Mouse (Mus musculus): ENCODE measurements around the gene Nodal.

Gene Nodal

DNA sequence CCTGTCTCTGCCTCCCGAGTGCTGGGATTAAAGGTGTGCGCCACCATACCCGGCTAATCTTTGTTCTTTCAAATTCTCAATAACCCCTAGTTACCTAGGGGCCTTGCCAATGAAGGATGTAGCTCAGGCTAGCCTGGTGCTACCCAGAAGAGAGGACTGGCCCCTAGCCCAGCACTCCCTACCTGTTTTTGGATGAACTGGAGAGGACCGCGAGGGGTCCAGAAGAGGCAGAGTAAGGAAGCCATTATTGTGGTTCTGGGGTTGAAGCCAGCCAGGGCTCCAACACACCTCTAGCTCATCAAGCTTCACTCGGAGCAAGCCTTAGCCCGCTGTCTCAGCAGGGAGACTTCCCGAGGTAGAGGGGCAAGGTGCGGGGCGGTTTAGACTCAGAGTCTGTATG lies at the start of gene Nodal:
Gene Nodal, plus strand, starts transcription at position 301 of the 400 bp plus-strand sequence.
- no peak for DNase-seq (ENCODE audit: low spot score)

DNA sequence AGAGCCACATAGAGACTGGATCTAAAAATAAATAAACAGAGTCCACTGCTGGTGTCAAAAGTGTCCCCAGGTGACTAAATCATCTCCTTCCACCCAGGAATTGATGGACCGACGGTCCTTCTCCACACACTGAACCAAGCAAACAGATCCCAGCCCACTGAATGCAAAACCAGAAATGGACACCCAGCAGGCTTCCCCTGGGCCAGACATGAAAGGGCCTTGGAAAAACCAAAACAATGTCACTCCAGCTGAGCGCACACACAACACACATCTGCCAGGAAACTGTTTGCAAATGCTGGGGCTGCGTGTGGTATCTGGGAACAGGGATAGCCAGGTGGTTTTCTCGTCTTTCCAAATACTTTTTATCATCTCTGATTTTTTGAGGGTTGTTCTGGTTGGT lies 48.0 kb upstream of the Nodal start:
- DNase-seq (ENCODE audit: low spot score), result no peak

DNA sequence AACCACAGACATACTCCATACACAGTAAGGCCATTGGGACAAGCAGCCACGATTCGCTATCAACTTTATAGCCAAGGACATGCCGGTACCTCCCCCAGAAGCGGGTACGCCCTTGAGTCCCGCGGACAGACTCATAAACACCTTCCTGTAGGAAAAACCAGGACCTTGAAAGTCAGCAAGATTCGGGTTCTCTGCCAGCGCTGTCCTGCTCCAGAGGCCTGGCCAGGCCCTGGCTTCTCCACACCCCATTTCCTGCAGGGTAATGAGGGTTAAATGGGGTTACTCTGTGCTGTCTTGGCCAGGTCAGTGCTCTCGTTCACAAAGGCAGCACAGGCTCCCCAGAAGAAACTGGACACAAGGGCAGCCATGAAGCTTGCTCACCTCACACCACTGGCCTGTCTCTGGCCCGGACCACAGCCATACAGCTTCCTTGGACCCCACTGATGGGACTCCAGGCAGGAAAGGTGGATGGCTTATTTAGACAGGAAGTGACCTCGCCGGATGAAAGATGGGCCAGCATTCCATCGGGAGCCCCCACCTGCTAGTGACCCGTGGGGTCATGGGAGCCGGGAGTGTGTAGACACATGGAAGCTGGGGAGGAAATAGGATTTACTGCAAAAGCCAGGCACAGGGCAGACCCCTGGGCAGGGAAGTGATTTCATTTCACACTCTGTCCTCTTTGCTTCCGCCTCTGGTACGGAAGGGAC lies 47.3 kb upstream of the Nodal start:
- peak; percentile 65 for DNase-seq (ENCODE audit: low spot score)

DNA sequence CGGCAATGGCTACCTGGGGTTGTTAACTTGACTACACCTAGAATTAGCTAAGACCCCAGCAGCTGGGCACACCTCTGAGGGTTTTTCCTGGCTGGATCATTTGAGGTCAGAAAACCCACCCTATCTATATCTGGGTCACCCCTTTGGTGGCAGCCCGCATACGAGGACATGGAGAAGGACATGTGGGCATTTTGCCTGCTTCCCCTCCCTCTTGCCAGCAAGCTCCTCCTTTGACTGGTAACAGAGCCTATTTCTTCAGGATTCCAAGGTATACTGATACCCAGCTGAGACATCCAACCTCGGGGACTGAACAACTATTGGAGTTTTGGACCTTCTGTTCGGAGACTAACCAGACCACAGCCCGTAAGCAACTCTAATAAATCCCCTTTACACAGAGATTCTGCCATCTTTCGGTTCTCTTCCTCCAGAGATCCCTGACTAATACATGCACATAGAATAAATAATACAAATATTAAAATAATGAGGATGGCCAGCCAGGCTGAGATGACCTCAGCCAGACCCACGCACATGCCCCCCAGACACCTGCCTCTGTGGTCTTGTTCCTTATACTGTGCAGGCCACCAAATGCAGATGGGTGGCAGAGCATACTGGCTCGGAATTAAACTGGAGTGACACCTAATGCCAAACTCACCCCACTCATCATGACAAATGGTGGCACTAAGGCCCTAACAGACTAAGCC lies 45.7 kb upstream of the Nodal start:
- no peak for DNase-seq (ENCODE audit: low spot score)

DNA sequence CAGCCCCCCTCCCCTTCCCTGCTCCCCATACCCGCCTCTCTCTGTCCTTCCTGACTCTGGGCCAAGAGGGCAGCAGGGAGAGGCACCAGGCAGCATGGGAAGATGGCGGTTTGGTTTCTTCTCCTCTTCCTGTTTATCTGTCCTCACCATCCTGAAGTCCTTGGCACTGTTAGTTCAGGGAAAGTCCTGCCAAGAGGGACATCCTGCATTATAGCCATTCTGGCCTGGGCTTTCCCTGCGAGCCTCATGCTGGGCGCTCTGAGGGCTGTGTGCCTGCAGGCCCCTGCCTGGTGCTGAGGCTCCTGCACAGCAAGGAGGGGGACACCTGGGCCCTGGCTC lies 45.2 kb upstream of the Nodal start:
- DNase-seq (ENCODE audit: low spot score), result no peak

DNA sequence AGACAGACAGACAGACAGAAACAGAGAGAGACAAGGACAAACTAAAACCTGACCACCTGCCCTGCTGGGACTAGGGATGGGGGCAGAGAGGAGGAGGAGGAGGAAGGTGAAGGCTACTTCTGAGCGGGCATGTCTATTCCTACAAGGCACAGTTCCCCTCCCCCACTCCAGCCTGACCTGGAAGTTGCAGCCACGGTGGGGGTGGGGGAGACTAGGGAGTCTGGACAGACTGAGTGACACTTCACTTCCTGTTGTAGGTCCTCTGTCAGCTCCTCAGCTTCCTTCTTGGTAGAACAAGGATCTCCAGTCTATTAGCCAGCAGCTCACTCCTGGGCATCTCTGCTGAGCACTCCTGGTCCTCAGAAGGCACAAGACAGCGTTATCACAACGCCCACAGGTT lies 43.7 kb upstream of the Nodal start:
- peak; percentile 68 for DNase-seq (ENCODE audit: low spot score)

DNA sequence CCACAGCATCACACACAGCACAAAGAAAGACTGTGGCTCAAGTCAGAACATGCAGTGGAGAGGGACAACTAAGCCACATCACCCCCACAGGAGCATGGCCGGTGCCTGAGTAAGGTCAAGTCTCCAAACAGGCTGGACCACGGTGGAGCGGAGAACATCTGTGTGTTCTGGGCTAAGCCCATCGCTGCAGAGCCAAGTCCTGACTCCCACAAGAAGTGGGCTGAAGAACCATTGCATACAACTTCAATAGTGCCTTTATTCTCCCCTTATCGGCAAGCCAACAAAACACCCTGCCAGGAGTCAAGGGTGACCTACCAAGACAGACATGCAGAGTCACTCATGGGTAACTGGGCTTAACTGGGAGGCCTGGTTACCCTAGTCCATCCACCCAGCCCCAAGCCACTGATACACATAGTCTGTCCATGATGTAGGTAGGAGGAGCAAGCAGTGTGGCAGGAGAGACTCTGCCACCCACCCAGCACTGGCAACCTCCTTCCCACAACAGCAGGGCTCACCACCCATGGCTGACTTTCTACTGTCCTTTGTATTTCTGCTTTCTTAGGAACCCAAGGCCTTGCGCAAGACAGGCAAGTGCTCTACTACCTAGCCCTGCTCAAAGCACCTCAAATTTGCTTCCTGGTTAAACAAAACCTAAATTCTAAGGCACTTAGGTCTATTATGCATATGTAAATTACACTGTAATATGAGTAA lies 42.8 kb upstream of the Nodal start:
- peak; percentile 53 for DNase-seq (ENCODE audit: low spot score)

DNA sequence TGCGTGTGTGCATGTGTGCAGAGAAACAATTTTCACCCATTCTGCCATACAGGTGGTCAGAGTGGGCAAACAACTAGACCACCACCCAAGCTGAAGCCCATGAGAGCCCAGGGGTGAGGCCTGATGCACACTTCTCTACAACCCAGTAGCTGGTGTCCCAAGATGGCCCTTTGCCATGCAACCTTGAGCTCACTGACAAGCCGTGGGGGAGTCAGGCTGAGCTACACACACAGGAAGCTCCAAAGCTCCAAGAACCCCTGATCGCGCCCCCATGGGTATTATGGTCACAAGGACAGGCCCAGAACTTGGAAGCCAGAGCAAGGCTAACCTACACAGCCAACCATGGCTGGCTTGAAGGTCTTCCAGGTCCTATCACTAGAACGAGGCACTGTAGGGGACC lies 39.7 kb upstream of the Nodal start:
- DNase-seq (ENCODE audit: low spot score), result peak; percentile 75

DNA sequence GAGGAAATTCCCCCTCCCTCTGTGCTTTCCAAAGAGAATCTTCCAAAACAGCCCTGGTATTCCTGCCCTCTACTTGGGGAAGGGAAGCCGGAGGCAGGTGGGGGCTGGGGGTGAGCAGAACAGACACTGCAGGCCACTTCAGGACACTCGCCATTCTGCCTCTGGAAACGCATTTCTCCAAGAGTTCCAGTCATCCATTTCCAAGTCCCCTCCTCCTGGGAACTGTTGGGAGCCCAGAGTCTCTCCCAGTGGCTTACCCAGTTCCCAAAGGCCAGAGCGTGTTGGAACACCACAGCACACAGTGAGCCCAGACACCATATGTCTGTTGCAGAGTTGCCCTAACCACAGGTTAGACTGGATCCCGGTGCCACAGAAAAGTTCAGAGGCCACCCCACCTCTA lies 39.1 kb upstream of the Nodal start:
- DNase-seq (ENCODE audit: low spot score), result no peak

DNA sequence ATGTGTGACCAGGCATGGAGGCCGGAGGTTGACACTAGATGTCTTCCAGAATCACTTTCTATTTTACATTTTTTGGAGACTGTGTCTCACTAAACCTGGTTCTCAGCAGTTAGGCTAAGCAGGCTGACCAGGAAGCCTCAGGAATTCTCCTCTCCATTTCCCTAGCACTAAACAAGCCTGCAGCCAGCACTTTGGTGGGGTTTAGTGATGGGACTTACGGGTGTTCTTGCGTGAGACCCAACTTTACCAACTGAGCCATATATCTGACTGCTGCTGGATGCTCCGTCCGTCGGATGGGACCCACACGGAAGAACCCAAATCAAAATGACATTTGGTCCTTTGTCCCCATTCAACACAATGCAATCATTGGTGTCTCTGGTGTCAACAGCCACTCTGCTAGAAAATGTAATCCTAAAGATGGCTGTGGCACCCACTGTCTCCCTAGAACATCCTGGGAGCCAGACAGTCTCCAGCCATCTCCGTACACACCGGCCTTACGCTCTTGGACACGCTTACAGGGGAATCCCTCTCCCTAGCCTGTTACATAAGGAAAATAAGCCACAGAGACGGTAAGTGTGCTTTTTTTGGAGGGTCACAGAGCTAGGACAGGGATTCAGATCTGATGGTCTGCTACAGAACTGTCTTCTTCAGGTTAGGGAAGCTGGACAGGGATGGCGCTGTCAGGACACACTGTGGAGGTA lies 38.3 kb upstream of the Nodal start:
- no peak for DNase-seq (ENCODE audit: low spot score)

DNA sequence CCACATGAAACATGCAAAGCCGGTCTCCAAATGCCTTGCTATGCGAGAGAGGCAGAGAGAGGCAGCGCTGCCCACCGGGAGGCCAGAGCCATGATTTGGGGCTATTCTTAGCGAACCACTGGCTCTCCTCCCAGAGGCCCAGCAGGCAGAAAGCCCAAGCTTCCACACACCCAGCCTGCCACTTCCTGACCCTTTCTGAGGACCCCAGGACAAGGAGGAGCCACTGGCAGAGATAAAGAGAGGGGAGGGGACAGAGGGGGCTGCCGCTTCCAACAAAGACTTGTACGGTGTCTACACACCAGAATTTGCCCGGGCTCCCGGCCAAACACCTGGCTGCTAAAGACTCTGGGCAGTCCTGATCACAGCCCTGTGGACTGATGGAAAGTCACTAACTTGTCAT lies 37.6 kb upstream of the Nodal start:
- DNase-seq (ENCODE audit: low spot score), result peak; percentile 62

DNA sequence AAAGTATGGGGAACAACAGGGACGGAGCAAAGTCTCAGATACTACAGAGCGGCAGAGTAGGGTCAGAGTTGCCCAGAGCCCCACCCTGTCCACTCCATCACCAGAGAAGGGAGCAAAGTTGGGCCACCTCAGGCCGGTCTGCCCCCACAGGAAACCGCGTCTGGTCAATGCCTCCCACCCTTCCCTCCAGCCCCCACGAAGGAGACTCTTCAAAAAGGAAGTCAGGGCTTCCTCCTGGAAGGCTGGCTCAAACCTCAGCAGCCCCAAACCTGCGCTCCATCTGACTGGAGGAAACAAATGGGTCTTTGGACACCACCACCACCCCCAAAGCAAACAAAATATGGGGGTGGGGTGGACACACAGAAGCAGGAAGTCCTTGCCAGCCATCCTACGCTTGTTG lies 35.9 kb upstream of the Nodal start:
- peak; percentile 43 for DNase-seq (ENCODE audit: low spot score)

DNA sequence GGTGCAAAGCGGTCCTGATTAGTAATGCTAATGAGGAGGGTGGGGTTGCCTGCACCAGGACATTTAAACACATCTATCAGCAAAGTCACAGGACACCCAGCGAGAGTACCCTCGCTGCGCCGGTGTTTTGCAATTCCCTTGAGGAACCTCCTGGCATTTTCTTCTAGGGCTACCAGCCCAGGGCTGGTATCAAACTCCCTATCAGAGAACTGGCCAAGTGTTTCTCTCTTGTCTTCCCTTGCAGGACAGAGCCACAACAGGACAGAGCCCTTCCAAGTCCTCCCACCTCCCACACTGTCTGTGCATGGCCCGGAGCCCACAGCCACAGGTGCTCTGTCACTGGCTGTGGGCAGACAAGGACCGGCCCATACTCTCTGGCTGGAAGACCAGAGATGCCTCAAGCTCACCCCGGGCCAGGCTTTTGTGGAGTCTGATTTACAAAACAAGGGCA lies 35.5 kb upstream of the Nodal start:
- DNase-seq (ENCODE audit: low spot score), result peak; percentile 67

DNA sequence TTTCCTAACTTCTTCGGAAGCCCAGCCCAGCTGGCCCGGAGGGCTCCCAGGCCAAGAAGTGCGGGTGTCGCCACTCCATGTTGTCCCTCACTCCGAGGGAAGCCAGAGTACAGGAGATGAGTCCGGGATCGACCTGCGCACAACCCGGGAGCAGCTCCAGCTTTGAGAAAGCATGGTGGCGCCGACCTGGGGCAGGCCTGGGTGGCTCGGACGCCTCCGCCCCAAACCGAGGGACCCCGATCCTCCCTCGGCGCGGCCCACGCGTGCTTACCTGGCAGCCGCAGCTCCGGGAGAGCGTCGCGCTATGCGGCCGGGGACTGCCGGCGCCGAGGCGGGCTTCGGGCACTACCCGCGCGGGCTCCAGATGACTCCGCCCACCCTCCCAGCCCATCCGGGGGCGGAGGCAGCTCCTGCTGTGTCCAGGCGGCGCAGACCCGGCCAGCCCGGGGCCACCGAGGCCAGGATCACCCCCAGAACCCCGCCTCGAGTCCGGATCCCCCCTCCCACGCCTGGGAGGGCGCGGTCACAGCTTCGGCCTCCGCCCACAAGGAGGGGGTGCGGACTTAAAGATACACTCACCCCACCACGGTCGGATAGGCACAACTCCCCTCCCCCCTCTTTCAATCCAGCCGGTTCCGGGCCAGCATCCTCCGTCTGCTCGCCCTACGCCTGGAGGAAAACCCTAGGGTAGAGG lies 34.6 kb upstream of the Nodal start, which contains the start of gene Pald1:
Gene Pald1, minus strand, starts transcription at position 510 of the 694 bp plus-strand sequence.
- DNase-seq (ENCODE audit: low spot score), result peak; percentile 85

DNA sequence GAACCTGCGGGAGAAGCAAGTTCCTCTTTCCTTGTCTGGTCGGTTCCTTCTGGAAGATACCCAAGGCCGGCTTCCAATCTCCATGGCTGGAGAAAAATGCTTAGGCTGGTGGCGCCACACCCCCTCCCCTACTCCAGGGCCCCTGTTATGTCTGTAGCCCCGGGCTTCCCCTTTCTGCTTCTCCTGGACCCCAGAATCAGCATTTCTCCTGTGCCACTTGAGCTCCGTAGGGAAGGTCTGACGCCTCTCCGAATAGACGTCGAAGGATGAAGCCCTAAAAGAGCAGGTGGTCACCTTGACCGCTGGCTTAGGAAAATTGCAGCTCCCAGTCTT lies 34.1 kb upstream of the Nodal start:
- no peak for DNase-seq (ENCODE audit: low spot score)

DNA sequence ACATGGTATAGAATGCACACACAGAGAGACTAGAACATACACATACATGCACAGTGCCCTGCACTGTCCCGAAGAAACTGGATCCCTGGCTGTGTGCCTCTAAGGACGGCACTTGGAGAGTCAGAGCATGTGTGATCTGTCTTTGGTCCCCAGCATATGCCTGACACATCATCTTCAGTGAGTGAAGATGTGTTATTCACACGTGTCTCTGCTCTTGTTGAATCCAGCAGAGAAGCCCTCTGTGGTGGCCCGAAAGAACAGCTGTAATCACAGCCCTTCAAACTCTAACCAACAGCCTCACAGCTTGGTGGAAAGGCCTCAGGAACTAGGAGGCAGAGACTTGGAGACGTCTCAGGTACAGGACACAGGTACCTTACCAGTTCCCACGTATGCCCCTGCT lies 32.6 kb upstream of the Nodal start:
- no peak for DNase-seq (ENCODE audit: low spot score)

DNA sequence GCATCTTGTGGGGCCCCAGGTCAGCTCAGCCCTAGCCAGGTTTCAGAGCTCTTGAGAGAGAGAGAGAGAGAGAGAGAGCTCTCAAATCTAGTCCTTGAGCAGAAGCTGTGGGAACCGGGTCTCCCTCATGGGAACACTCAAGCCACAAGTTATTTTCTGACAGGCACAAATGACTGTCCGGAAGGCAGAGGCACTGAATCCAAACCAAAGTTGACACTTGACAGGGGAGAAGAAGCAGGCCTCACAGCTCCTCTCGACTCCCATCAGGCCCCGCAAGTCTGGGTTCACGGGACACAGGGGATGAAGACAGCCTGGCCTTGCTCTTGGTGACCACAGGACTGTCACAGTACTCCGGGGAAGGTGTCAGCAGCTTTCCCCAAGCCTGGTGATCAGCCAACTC lies 31.5 kb upstream of the Nodal start:
- peak; percentile 39 for DNase-seq (ENCODE audit: low spot score)

DNA sequence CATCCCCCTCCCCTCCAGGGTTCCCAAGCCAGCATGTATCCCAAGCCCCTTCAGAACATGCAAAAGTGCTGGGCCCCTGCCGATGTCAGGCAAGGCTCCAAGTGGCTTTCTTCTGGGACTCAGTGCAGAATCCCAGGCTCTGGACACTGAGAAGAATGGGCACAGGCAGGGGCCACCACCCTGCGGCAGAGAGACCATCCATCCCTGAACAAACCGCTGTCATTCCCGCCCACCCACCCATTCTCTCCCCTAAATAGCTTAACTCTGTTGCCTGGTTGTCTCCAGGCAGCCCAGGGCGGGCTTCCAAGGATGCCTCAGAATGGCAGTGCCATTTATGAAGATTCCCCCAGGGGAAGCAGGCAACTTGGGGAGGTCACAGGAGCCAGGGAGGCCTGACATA lies 28.8 kb upstream of the Nodal start:
- peak; percentile 41 for DNase-seq (ENCODE audit: low spot score)

DNA sequence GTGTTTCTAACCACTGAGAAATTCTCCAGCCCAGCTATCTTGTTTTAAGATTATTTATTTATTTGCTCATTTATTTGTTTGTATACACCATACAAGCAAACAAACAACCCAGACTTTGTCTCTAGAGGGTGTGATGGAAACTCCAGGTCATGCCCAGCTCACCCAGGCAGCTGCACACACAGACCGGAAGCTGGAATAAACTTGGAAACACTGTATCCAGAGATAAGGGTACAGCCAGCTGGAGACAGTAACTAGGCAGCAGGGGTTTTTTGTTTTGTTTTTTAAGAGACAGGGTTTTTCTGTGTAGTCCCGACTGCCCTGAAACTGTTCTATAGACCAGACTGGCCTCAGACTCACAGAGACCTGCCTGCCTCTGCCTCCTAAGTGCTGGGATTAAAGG lies 27.6 kb upstream of the Nodal start:
- no peak for DNase-seq (ENCODE audit: low spot score)

DNA sequence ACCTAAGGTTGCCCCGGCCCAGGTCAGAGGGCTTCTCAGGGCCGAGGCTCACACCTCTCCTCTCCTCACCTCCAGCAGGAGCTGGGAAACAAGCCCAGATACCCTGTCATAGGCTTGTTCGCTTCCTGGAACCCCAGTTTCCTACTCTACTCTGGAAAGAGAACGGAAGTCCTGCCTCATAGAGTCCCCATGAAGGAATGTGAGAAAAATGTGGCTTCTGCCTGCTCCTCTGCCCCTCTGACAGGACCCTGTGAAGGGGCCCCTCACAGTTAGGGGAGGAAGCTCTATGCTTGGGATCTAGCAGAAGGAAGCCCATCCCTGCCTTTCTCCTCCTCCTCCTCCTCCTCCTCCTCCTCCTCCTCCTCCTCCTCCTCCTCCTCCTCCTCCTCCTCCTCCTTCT lies 25.2 kb upstream of the Nodal start:
- no peak for DNase-seq (ENCODE audit: low spot score)

DNA sequence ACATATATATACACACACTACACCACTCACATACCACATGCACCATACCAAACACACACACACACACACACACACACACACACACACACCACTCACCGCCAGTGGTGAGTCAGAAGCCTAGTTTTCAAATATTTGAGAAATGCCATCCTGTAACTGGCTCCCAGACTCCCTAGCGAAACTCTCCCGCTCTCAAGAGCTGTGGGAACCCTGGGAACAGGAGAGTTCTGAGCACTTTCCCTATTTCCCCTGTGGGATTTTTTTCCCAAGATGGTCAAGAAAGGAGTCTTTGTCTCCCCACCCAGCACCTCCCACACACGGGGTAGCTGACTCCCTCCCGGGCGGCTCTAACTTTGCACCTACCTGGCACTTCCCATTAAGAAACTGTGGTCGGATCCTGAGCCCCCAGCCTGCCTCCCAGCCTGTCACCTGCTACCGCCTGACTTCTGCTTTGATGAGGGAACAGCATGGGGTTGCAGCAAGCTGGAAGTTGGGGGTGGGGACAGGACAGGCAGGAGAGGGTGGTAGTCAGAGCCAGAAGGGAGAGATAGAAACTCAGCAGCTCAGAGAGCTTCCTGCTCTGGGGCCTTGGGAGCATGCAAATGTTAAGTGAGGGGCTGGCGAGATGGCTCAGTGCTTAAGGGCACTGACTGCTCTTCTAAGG lies 23.2 kb upstream of the Nodal start:
- DNase-seq (ENCODE audit: low spot score), result peak; percentile 57

DNA sequence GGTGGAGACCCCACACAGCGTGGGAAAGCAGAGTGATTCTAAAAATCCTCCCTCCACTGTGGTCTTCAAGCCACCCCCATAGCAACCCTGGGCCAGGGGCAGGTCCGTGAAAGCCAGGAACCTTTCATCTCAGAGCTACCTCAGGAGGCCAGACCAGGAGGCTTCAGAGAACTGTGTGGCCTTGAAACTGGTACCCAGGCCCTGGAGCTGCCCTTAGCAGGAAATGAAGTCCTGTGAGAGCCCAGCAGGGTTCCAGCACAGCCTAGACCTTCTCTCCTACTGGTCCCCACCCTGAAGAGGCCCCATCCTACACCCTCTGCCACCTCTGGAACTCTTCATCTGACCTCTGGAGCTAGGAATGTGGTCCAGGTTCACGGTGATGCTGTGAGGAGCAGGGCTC lies 19.6 kb upstream of the Nodal start:
- DNase-seq (ENCODE audit: low spot score), result no peak

All from testis, postnatal 10 days (tissue).